Comparison of ENCODE assay signal across 8 mouse cellular contexts in the genomic region with DNA sequence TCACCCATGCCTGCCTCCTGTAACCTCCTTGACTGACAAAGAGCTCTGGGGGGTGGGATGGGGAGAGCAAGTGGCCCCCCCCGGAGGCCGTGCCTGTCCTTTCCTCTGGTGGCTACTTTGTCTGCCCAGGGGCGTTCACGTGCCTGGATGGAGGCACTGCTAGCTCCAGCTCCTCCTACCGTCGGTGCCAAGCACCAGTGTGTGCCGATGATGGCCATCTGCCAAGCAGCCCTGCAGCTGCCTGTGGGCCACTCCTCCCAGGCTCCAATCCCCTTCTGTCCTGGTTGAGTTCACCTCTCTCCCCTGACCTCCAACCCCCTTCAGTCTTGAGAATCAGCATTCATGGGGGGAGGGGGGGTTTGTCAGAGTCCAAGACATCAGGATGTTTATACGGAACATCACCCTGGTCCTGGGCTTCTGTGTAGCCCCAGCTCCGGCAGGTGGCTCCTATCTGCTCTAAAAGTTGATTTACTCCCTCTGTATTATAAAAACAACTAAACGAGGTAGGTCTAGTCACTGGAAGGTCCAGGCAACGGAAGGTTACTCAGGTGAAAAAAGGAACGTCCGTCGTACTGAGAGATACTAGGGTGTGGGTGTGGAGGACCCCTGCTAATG. TPM values are rescaled to one million over a fixed set of nuclear protein-coding genes. Genes with fewer than 3 reads are reported as not detected.
A peak's percentile ranks its signal among the peaks of the same experiment; 100 is the strongest.
DNase-seq lines count a peak whose midpoint lies in the region; ATAC-seq lines count a peak whose summit lies in the region.

No protein-coding gene starts in this region.

- H3K36me3 ChIP-seq in heart, embryonic 13.5 days, result no peaks in the 10 kb centered on the region
- H3K36me3 ChIP-seq in stomach, embryonic 16.5 days (ENCODE audit: control insufficient read depth, insufficient read depth, low read length), result no peaks in the 10 kb centered on the region

- WGBS in heart, embryonic 13.5 days, result 41% methylated on average over 14 of the region's 14 CpGs
- 34% methylated on average over 14 of the region's 14 CpGs for WGBS in stomach, embryonic 16.5 days

- ATAC-seq in heart, embryonic 13.5 days (ENCODE audit: extremely low read depth, insufficient number of reproducible peaks, low FRiP score, low TSS enrichment), result no peak
- 0 out of 2 replicates have a peak, but pooled peaks have one; percentile 27 for ATAC-seq in stomach, embryonic 16.5 days (ENCODE audit: insufficient read depth, low FRiP score)

- H3K4me2 ChIP-seq in heart, embryonic 13.5 days, result no peak overlapping the region
- no peak overlapping the region for H3K4me2 ChIP-seq in stomach, embryonic 16.5 days (ENCODE audit: low read depth, low read length)

- peak overlapping the region; percentile 36; the same call in 1 of the 2 replicates for H3K27ac ChIP-seq in heart, embryonic 13.5 days (replicated peaks)
- H3K27ac ChIP-seq in stomach, embryonic 16.5 days (ENCODE audit: low read length), result no peak overlapping the region

- DNase-seq in heart, adult 11 months, result peak; percentile 94
- DNase-seq in heart, postnatal 25 days (ENCODE audit: low spot score), result no peak
- DNase-seq in cerebellum, postnatal 14 days, result peak; percentile 54 to 76
- DNase-seq in kidney, postnatal 10 days, result peak; percentile 83
- peak; percentile 65 for DNase-seq in lung, postnatal 10 days
- DNase-seq in urinary bladder, postnatal 10 days (ENCODE audit: low spot score), result no peak

- H3K4me3 ChIP-seq in heart, embryonic 13.5 days, result no peak overlapping the region
- H3K4me3 ChIP-seq in stomach, embryonic 16.5 days (replicated peaks; ENCODE audit: low read length), result no peak overlapping the region

- H3K4me1 ChIP-seq in heart, embryonic 13.5 days, result peaks cover 13% of the 10 kb centered on the region
- H3K4me1 ChIP-seq in stomach, embryonic 16.5 days (ENCODE audit: control insufficient read depth, insufficient read depth, low read length), result peaks cover 6% of the 10 kb centered on the region; the same call in 1 of the 2 replicates

- no peak overlapping the region for H3K9ac ChIP-seq in heart, embryonic 13.5 days
- no peak overlapping the region for H3K9ac ChIP-seq in stomach, embryonic 16.5 days (ENCODE audit: low read length)

- H3K27me3 ChIP-seq in heart, embryonic 13.5 days (replicated peaks), result no peaks in the 10 kb centered on the region
- no peaks in the 10 kb centered on the region for H3K27me3 ChIP-seq in stomach, embryonic 16.5 days (ENCODE audit: control insufficient read depth, insufficient read depth, low read length)

- intact Hi-C loops in heart, postnatal 25 days (cut with DNase I), result no loop called here

- H3K9me3 ChIP-seq in heart, embryonic 13.5 days, result no peaks in the 10 kb centered on the region
- H3K9me3 ChIP-seq in stomach, embryonic 16.5 days (replicated peaks; ENCODE audit: control insufficient read depth, low read length), result no peaks in the 10 kb centered on the region

RNA-seq across cellular contexts. Expression of a gene that starts 57.3 kb away (rescaled TPM):
- 10 to 100 TPM; 18.1 to 18.2 TPM for total RNA-seq in heart, postnatal 25 days (2021)
- 25.7 and 26.6 TPM in 2 replicates for polyA plus RNA-seq in heart, embryonic 13.5 days (2015; fragmentation: Nextera tagmentation; extraction: Ambion mirVana)
- 32.1 and 37.1 TPM in 2 replicates for polyA plus RNA-seq in stomach, embryonic 16.5 days (2015; fragmentation: Nextera tagmentation; extraction: Ambion mirVana)

Comparison
In these comparisons a context has a peak if more than half of its experiments do, and no peak if none do; other contexts are left out.
1. DNase-seq: peak in heart, adult 11 months (single experiment), cerebellum, postnatal 14 days (2 of 2), kidney, postnatal 10 days (single experiment) and lung, postnatal 10 days (single experiment); none in heart, postnatal 25 days (single experiment) and urinary bladder, postnatal 10 days (single experiment).